Mouse (Mus musculus) embryonic facial prominence, embryonic 12.5 days (tissue): ENCODE measurements around the gene Stk38. TPM values are rescaled to one million over a fixed set of nuclear protein-coding genes. Genes with fewer than 3 reads are reported as not detected.

Experiments used
- ATAC-seq: fragments of 200-750 bp; cut with Nextera tagmentation; 2 replicates; pipeline ENCODE4 v1.8.0; 2017; ENCODE audit not compliant: insufficient number of reproducible peaks, insufficient read depth, low FRiP score, low TSS enrichment
- H3K27ac ChIP-seq: fragments of 300-500 bp; sonication (generic); 2 replicates; pipeline ENCODE4 v1.5.1; 2016; ENCODE audit warnings: mild to moderate bottlenecking
- H3K27me3 ChIP-seq: fragments of 300-500 bp; sonication (generic); 2 replicates; pipeline ENCODE4 v1.6.1; 2016; ENCODE audit warnings: mild to moderate bottlenecking, moderate library complexity
- H3K36me3 ChIP-seq: fragments of 300-500 bp; sonication (generic); 2 replicates; pipeline ENCODE4 v1.6.1; 2016; ENCODE audit warnings: mild to moderate bottlenecking
- H3K4me1 ChIP-seq: fragments of 300-500 bp; sonication (generic); 2 replicates; pipeline ENCODE4 v1.6.1; 2016
- H3K4me2 ChIP-seq: fragments of 300-500 bp; sonication (generic); replicated peaks from 2 replicates; pipeline ENCODE4 v1.6.1; 2016; ENCODE audit warnings: mild to moderate bottlenecking, moderate library complexity
- H3K4me3 ChIP-seq: fragments of 300-500 bp; sonication (generic); 2 replicates; pipeline ENCODE4 v1.5.1; 2016; ENCODE audit warnings: mild to moderate bottlenecking
- H3K9ac ChIP-seq: fragments of 300-500 bp; sonication (generic); 2 replicates; pipeline ENCODE4 v1.6.1; 2016; ENCODE audit warnings: mild to moderate bottlenecking, moderate library complexity
- H3K9me3 ChIP-seq: fragments of 300-500 bp; sonication (generic); 2 replicates; pipeline ENCODE4 v1.6.1; 2016; ENCODE audit warnings: mild to moderate bottlenecking, moderate library complexity
- WGBS: fragments of 180-500 bp; shearing (Covaris S2); methylation state at CpG from one replicate; pipeline ENCODE4 v1.1.7; 2016; 5-methylcytosine and 5-hydroxymethylcytosine counted together
- polyA plus RNA-seq: library from polyadenylated mRNA; unstranded; fragments of >200 nt; fragmentation: Nextera tagmentation; extraction: Ambion mirVana; gene quantifications from 2 replicates; pipeline ENCODE4 v1.2.1, GENCODE M21; 2016

The Stk38 gene
- polyA plus RNA-seq, 1 experiment from 2014 or later, result 136 TPM

DNA sequence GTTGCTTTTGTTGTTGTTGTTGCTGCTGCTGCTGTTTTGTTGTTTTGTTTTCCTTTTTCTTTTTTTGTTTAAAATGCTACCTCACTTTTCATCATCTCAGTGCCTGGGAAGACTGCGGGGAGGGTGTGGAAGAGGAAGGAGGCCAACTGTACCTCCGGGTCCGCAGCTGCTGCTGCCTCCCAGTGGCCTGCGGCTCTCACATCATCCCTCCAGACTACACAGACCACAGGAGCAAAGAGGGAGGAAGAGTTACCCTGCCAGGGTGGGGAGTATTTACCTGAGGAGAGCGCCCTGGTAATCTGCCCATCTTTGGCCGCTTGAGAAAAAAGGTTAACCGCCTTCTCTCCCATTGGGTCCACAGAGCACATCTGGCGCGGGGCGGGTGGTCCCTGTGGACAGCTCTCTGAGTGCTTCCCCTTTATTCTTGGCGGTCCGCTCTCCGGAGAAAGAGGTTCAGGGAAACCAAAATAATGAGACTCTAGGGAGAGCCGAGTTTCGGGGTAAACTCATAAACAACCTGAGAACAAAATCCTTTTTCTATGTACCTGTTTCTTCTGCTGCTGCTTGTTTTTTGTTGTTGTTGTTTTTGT, 14.5 kb upstream of the Stk38 start:
- H3K27me3 ChIP-seq, result 0 out of 2 replicates have a peak, but pooled peaks cover 5% of the 10 kb centered on the region
- H3K4me1 ChIP-seq, result peaks cover 25% of the 10 kb centered on the region
- no peak overlapping the region; the same call in 1 of the 2 replicates for H3K9ac ChIP-seq
- H3K27ac ChIP-seq, result no peak overlapping the region
- no peaks in the 10 kb centered on the region for H3K36me3 ChIP-seq
- no peaks in the 10 kb centered on the region for H3K9me3 ChIP-seq
- no peak overlapping the region; the same call in 1 of the 2 replicates for H3K4me2 ChIP-seq
- ATAC-seq, result 0 out of 2 replicates have a peak, but pooled peaks have one; percentile 38
- WGBS, result 25% methylated on average over 15 of the region's 15 CpGs
- H3K4me3 ChIP-seq, result no peak overlapping the region

DNA sequence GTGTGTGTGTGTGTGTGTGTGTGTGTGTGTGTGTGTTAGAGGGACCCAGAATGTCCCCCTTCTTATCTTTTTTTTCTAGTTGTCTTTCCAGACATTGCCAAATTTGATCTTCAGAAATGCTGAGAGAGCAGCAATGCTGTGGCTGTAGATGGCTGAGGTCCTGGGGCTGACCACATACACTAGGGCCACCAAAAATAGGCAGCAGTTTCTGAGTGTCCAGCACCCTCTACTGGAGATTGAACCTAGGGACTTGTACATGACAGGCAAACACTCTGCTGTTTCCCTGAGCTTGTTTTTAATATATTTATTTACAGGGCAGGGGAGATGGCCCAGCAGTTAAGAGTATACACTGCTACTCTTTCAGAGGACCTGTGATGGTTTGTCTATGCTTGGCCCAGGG, 12.6 kb upstream of the Stk38 start:
- no peaks in the 10 kb centered on the region for H3K9me3 ChIP-seq
- no peak overlapping the region for H3K4me2 ChIP-seq
- no peak overlapping the region for H3K9ac ChIP-seq
- peaks cover 19% of the 10 kb centered on the region for H3K4me1 ChIP-seq
- H3K27ac ChIP-seq, result no peak overlapping the region
- no peaks in the 10 kb centered on the region for H3K36me3 ChIP-seq
- no peak for ATAC-seq
- H3K27me3 ChIP-seq, result 0 out of 2 replicates have a peak, but pooled peaks cover 5% of the 10 kb centered on the region
- H3K4me3 ChIP-seq, result no peak overlapping the region

DNA sequence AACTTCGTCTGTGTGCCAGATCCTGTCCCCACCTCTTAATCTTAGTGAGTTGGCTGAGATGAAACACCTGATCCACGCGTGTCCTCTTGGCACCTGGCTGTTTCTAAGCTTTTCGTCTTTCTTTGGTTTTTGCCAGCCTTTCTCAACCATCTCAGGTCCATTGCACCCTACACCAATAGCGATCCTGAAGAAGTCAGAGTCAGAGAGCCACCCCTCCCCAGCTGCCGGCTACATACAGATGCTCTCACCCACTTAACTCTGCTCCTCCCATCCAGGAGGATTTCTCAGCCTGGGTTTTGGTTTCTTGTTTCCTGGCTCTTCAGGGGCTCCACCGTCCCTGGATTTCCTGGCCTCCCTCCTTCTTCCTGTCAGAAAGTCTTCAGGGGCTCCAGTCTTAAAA, 11.6 kb upstream of the Stk38 start:
- no peaks in the 10 kb centered on the region for H3K9me3 ChIP-seq
- no peaks in the 10 kb centered on the region for H3K36me3 ChIP-seq
- no peak overlapping the region for H3K4me3 ChIP-seq
- peaks cover 8% of the 10 kb centered on the region for H3K4me1 ChIP-seq
- H3K4me2 ChIP-seq, result no peak overlapping the region
- H3K9ac ChIP-seq, result no peak overlapping the region
- 65% methylated on average over 7 of the region's 7 CpGs for WGBS
- peak overlapping the region; percentile 18; the same call in 1 of the 2 replicates for H3K27ac ChIP-seq
- H3K27me3 ChIP-seq, result 0 out of 2 replicates have a peak, but pooled peaks cover 4% of the 10 kb centered on the region
- no peak for ATAC-seq

DNA sequence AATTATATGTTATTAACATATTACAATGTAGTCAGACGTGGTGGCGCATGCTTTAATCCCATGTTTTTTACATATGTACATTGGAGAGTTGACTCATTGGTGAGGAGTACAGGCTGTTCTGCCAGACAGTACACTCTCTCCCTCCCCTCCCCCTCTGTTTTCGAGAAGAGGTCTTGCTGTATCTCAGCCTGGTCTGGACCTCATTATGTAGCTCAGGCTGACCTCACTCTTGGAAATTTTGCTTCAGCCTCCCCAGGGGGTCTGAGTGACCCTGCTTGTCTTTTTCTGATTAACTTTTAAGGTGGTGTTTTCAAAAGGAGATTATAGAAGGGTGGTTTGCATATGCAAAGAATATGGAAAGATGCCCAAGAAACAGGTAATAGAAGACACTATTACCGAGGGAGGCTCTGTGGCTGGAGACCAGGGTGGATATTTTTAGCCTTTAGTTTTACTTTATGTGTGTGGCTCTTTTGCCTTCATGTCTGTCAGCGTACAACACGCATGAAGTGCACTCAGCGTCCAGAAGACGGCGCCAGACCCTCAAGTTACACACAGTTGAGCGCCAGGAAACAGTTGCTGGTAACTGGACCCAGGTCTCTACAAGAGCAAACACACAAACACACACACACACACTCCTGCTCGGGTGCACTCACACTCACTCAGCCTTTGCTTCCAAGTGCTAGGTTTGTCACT, 10.6 kb upstream of the Stk38 start:
- no peaks in the 10 kb centered on the region for H3K27me3 ChIP-seq
- H3K4me1 ChIP-seq, result peaks cover 5% of the 10 kb centered on the region; the same call in 1 of the 2 replicates
- no peaks in the 10 kb centered on the region for H3K36me3 ChIP-seq
- 30% methylated on average over 11 of the region's 11 CpGs for whole genome bisulfite sequencing
- H3K4me2 ChIP-seq, result no peak overlapping the region
- H3K9me3 ChIP-seq, result no peaks in the 10 kb centered on the region
- ATAC-seq, result no peak
- H3K27ac ChIP-seq, result no peak overlapping the region
- H3K4me3 ChIP-seq, result no peak overlapping the region
- no peak overlapping the region for H3K9ac ChIP-seq

DNA sequence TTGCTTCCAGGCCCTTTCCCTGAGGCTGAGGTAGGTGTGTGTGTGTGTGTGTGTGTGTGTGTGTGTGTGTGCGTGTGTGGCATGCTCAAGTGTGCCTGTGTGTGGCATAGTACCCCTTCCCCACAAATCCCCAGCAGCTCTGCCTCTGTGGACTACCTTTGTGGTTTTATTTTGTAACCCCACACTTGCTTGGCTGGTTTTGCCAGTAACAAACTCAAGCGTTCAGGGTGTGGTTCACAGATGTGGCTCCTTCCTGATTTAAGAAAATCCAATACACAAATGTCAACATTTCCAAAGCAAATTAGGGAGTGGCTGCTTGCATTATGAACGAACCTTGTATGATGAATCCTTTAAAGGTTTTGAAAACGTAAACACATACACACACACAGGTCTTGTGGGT, 8.9 kb upstream of the Stk38 start:
- H3K4me2 ChIP-seq, result no peak overlapping the region
- no peak for ATAC-seq
- no peaks in the 10 kb centered on the region for H3K36me3 ChIP-seq
- WGBS, result 86% methylated on average over 4 of the region's 4 CpGs
- no peak overlapping the region for H3K4me3 ChIP-seq
- no peak overlapping the region for H3K27ac ChIP-seq
- H3K27me3 ChIP-seq, result no peaks in the 10 kb centered on the region
- H3K4me1 ChIP-seq, result peaks cover 5% of the 10 kb centered on the region; the same call in 1 of the 2 replicates
- no peak overlapping the region for H3K9ac ChIP-seq
- H3K9me3 ChIP-seq, result no peaks in the 10 kb centered on the region

DNA sequence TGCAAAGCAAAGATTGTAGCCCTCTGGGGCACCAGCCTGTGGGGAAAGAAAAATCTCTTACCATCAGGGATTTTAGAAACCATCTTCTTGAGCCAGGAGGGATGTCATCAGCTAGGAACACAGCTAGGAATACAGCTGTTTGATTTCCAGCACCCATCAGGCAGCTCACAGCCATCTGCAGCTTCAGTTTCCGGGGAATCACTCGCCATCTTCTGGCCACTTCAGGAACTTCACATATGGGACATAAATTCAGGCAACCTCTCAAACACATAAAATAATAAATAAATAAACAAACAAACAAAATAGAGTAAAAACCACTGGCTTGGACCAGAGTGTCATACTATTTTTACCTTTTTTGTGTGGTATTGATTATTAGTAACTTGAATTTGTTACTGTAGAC, 7.8 kb upstream of the Stk38 start:
- H3K4me2 ChIP-seq, result no peak overlapping the region
- H3K9me3 ChIP-seq, result no peaks in the 10 kb centered on the region
- no peaks in the 10 kb centered on the region for H3K36me3 ChIP-seq
- WGBS, result 14% methylated on average over 2 of the region's 2 CpGs
- no peak for ATAC-seq
- H3K4me3 ChIP-seq, result no peak overlapping the region
- H3K27ac ChIP-seq, result no peak overlapping the region
- no peak overlapping the region for H3K9ac ChIP-seq
- peaks cover 5% of the 10 kb centered on the region; the same call in 1 of the 2 replicates for H3K4me1 ChIP-seq
- H3K27me3 ChIP-seq, result no peaks in the 10 kb centered on the region

DNA sequence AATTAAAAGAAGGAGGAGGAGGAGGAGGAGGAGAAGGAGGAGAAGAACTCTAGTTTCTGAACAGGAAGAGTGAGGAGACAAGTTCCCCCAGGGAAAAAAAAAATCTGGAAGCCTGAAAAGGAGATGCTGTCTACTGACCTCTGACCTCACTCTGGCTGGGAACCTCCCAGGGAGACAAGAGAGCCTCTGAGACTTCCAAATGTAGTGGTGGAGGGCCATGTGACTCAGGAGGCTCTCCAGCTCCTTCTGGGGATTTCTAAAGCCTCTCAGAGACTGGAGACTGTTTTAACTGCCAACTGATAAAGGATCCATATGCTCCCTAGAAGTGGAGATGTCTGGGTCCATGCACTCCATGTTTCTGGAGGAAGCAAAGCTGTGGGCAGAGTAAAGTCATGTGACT, 6.4 kb upstream of the Stk38 start:
- Histone ChIP-seq H3K36me3 (no peaks in the 10 kb centered on the region), H3K9ac (no peak overlapping the region), H3K27me3 (no peaks in the 10 kb centered on the region), H3K4me3 (no peak overlapping the region), H3K27ac (no peak overlapping the region), H3K9me3 (no peaks in the 10 kb centered on the region), H3K4me2 (no peak overlapping the region), H3K4me1 (peaks cover 1% of the 10 kb centered on the region; the same call in 1 of the 2 replicates)
- no peak for ATAC-seq

DNA sequence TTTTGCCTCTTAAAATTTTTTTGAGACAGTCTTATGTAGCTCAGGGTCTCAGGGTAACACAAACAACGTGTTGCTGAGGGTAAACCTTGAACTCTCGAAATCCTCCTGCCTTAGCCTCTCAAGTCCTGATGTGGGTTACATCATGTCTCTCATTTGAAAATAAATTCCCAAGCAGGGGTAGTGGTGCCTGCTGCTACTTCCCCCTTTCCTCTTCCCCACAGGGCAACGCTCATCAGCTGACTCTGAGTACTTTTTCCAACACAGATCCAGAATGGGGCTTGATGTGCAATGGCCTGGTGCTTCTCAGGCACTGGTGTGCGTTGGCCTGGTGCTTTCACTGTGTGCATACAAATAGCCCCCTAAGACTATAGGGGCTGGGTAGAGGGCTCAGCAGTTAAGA, 1.4 kb upstream of the Stk38 start:
- no peak overlapping the region for H3K9ac ChIP-seq
- no peaks in the 10 kb centered on the region for H3K27me3 ChIP-seq
- no peaks in the 10 kb centered on the region for H3K36me3 ChIP-seq
- peaks cover 14% of the 10 kb centered on the region; the same call in 1 of the 2 replicates for H3K4me1 ChIP-seq
- ATAC-seq, result no peak
- H3K4me3 ChIP-seq, result no peak overlapping the region
- no peak overlapping the region for H3K27ac ChIP-seq
- 83% methylated on average over 4 of the region's 4 CpGs for WGBS
- no peaks in the 10 kb centered on the region for H3K9me3 ChIP-seq
- H3K4me2 ChIP-seq, result no peak overlapping the region

DNA sequence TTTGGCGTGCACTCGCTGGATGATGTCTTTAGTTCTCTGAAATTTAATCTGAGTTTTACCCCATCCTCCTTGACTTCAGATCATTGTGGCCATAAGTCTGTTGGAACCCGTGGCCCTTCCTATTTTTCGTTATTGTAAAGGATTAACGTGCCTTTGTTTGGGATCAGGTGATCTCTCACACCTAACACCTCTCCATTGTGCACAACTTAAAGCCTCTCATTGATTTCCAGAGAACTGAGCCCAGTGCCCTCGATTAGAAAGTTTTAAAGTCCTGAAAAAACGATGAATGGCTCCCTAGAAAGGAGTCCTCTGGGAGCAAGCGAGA, 493 bp upstream of the Stk38 start:
- 13% methylated on average over 8 of the region's 8 CpGs for WGBS
- no peaks in the 10 kb centered on the region for H3K27me3 ChIP-seq
- no peaks in the 10 kb centered on the region for H3K36me3 ChIP-seq
- peaks cover 14% of the 10 kb centered on the region; the same call in 1 of the 2 replicates for H3K4me1 ChIP-seq
- H3K9me3 ChIP-seq, result no peaks in the 10 kb centered on the region
- H3K4me2 ChIP-seq, result peak overlapping the region; percentile 76
- peak overlapping the region; percentile 92 for H3K27ac ChIP-seq
- no peak for ATAC-seq
- 0 out of 2 replicates have a peak overlapping the region, but pooled peaks have one; percentile 97 for H3K9ac ChIP-seq
- peak overlapping the region; percentile 100 for H3K4me3 ChIP-seq

DNA sequence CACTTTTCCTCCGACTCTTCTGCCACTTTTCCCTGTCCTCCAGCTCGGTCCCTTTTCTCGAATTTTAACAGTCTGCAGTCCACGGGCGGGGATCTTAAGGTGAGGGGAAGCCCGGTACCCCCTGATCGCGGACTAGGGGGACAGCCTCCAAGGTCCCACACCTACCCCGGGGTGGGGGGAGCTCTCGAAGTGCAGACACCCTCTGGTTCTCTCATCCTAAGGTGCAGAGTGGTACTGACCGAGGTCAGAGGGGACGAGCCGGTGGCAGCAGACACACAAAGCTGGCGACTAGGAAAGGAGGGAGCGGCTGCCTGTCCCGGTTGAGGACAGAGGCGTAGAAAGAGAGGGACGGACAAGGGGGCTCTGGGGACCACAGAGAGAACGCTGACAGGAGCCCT, 553 bp downstream of the Stk38 start:
- no peaks in the 10 kb centered on the region for H3K9me3 ChIP-seq
- peak overlapping the region; percentile 92 for H3K27ac ChIP-seq
- H3K9ac ChIP-seq, result peak overlapping the region; percentile 97
- no peaks in the 10 kb centered on the region for H3K27me3 ChIP-seq
- WGBS, result under 1% methylated on average over 19 of the region's 19 CpGs
- peak overlapping the region; percentile 100 for H3K4me3 ChIP-seq
- no peak for ATAC-seq
- no peaks in the 10 kb centered on the region for H3K36me3 ChIP-seq
- peak overlapping the region; percentile 76 for H3K4me2 ChIP-seq
- H3K4me1 ChIP-seq, result peaks cover 14% of the 10 kb centered on the region; the same call in 1 of the 2 replicates

DNA sequence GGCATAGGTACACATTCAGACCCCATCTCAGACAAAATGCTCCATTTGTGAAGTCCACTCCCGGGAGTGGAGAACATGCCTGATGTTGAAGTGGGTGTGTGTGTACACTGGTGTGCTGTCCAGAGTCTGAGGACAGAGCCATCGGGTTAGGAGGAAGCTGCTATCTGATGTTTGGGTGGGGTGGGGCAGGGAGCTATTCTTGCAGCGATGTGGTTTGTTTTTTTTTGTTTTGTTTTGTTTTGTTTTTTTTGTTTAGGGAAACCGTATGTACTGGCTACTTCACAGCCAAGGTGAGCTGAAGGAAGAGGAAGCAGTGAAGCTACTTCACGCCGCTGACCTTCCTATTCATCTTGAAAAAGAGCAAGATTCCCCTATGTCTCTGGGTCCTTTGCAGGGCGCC, 983 bp downstream of the Stk38 start:
- H3K36me3 ChIP-seq, result no peaks in the 10 kb centered on the region
- 8% methylated on average over 7 of the region's 7 CpGs for WGBS
- peak overlapping the region; percentile 100 for H3K4me3 ChIP-seq
- H3K27me3 ChIP-seq, result no peaks in the 10 kb centered on the region
- H3K4me2 ChIP-seq, result peak overlapping the region; percentile 76
- peak overlapping the region; percentile 92; the same call in 1 of the 2 replicates for H3K27ac ChIP-seq
- H3K4me1 ChIP-seq, result peaks cover 14% of the 10 kb centered on the region; the same call in 1 of the 2 replicates
- H3K9me3 ChIP-seq, result no peaks in the 10 kb centered on the region
- ATAC-seq, result no peak
- H3K9ac ChIP-seq, result peak overlapping the region; percentile 97

DNA sequence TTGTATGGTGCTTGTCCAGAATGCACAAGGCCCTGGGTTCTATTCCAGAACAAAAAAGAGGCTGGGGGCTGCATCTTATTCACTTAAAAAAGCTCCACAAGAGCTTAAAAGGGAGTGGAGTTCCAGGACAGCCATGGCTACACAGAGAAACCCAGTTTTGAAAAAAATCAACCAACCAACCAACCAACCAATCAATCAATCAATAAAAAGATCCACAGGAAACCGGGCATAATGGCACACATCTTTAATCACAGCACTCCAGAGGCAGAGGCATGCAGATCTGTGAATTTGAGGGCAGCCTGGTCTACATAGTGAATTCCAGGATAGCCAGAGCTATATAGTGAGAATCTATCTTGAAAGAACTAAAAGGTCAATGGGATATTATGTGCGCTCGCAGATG, 2.8 kb downstream of the Stk38 start:
- no peaks in the 10 kb centered on the region for H3K9me3 ChIP-seq
- H3K4me2 ChIP-seq, result no peak overlapping the region
- H3K4me3 ChIP-seq, result no peak overlapping the region
- ATAC-seq, result no peak
- no peak overlapping the region for H3K9ac ChIP-seq
- WGBS, result 95% methylated on average over 3 of the region's 3 CpGs
- peaks cover 14% of the 10 kb centered on the region; the same call in 1 of the 2 replicates for H3K4me1 ChIP-seq
- H3K27me3 ChIP-seq, result no peaks in the 10 kb centered on the region
- peaks cover 11% of the 10 kb centered on the region for H3K36me3 ChIP-seq
- H3K27ac ChIP-seq, result no peak overlapping the region
